Mouse (Mus musculus) heart, embryonic 13.5 days (tissue): Measurements from ENCODE around the gene Defb29. TPM values are rescaled to one million over a fixed set of nuclear protein-coding genes. Genes with fewer than 3 reads are reported as not detected.

ENCODE experiments used
- ATAC-seq: fragments of 200-750 bp; cut with Nextera tagmentation; 2 replicates; pipeline ENCODE4 v1.8.0; 2017; ENCODE audit warnings: moderate TSS enrichment; ENCODE audit not compliant: insufficient number of reproducible peaks, low FRiP score, low TSS enrichment; ENCODE audit errors: extremely low read depth
- H3K27ac ChIP-seq: fragments of 300-500 bp; sonication (generic); replicated peaks from 2 replicates; pipeline ENCODE4 v1.5.1; 2015; ENCODE audit warnings: moderate library complexity, mild to moderate bottlenecking, inconsistent platforms
- H3K27me3 ChIP-seq: fragments of 300-500 bp; sonication (generic); replicated peaks from 2 replicates; pipeline ENCODE4 v1.6.1; 2015; ENCODE audit warnings: mild to moderate bottlenecking, inconsistent platforms
- H3K36me3 ChIP-seq: fragments of 300-500 bp; sonication (generic); 2 replicates; pipeline ENCODE4 v1.6.1; 2015; ENCODE audit warnings: mild to moderate bottlenecking, inconsistent platforms
- H3K4me1 ChIP-seq: fragments of 300-500 bp; sonication (generic); 2 replicates; pipeline ENCODE4 v1.6.1; 2015; ENCODE audit warnings: inconsistent platforms
- H3K4me2 ChIP-seq: fragments of 300-500 bp; sonication (generic); 2 replicates; pipeline ENCODE4 v1.6.1; 2015; ENCODE audit warnings: inconsistent platforms, mild to moderate bottlenecking, moderate library complexity
- H3K4me3 ChIP-seq: fragments of 300-500 bp; sonication (generic); 2 replicates; pipeline ENCODE4 v1.5.1; 2015; ENCODE audit warnings: moderate library complexity, mild to moderate bottlenecking, inconsistent platforms
- H3K9ac ChIP-seq: fragments of 300-500 bp; sonication (generic); 2 replicates; pipeline ENCODE4 v1.6.1; 2015; ENCODE audit warnings: inconsistent platforms, mild to moderate bottlenecking, moderate library complexity
- H3K9me3 ChIP-seq: fragments of 300-500 bp; sonication (generic); 2 replicates; pipeline ENCODE4 v1.6.1; 2016; ENCODE audit warnings: inconsistent platforms
- WGBS: fragments of 180-500 bp; shearing (Covaris S2); methylation state at CpG from one replicate; pipeline ENCODE4 v1.1.7; 2015; ENCODE audit warnings: mixed read lengths; 5-methylcytosine and 5-hydroxymethylcytosine counted together
- polyA plus RNA-seq: library from polyadenylated mRNA; unstranded; fragments of >200 nt; fragmentation: Nextera tagmentation; extraction: Ambion mirVana; gene quantifications from 2 replicates; pipeline ENCODE4 v1.2.1, GENCODE M21; 2015

The Defb29 gene
- polyA plus RNA-seq, 1 experiment from 2014 or later, result not detected

- Histone ChIP-seq H3K4me2 (no peak overlapping the region), H3K4me1 (0 out of 2 replicates have a peak, but pooled peaks cover 3% of the 10 kb centered on the region), H3K27ac (no peak overlapping the region), H3K36me3 (no peaks in the 10 kb centered on the region), H3K27me3 (peaks cover 8% of the 10 kb centered on the region; the same call in 1 of the 2 replicates), H3K9me3 (no peaks in the 10 kb centered on the region), H3K4me3 (no peak overlapping the region), H3K9ac (no peak overlapping the region)
- ATAC-seq, result no peak
- WGBS, result 81% methylated on average over 7 of the region's 7 CpGs
Observed at GRCm38 (mm10) chr2:152556655-152557054, 16.8 kb upstream of the Defb29 start.

GRCm38 (mm10) chr2:152553774-152554423 lies 14.0 kb upstream of the Defb29 start:
- H3K4me3 ChIP-seq, result peak overlapping the region; percentile 16; the same call in 1 of the 2 replicates
- H3K4me2 ChIP-seq, result peak overlapping the region; percentile 52
- H3K9ac ChIP-seq, result 0 out of 2 replicates have a peak overlapping the region, but pooled peaks have one; percentile 47
- peaks cover 8% of the 10 kb centered on the region; the same call in 1 of the 2 replicates for H3K27me3 ChIP-seq
- ATAC-seq, result no peak
- no peaks in the 10 kb centered on the region for H3K9me3 ChIP-seq
- H3K36me3 ChIP-seq, result no peaks in the 10 kb centered on the region
- WGBS, result 10% methylated on average over 16 of the region's 16 CpGs
- H3K4me1 ChIP-seq, result 0 out of 2 replicates have a peak, but pooled peaks cover 3% of the 10 kb centered on the region
- H3K27ac ChIP-seq, result no peak overlapping the region

GRCm38 (mm10) chr2:152548124-152548523 lies 8.2 kb upstream of the Defb29 start:
- no peak overlapping the region for H3K27ac ChIP-seq
- no peak for ATAC-seq

DNA sequence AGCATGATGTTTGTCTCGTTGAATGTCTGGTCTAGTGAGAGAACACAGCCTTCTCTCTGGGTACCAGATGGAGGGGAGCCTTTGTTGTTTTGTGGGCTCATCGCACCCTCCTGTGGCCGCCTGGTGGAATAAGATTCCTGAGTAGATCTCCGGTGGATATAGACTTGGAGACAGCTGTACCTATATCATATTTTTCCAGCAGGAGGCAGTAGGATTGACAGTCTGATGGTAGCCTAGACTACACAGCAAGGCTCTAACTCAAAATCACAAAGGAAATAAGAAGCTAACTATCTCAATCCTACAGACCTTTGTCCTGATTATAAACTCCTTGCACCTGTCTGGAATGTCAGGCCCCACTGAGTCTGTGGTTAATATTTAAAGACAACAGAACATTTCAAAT lies 4.8 kb upstream of the Defb29 start:
- Histone ChIP-seq H3K27ac (no peak overlapping the region), H3K4me1 (peaks cover 8% of the 10 kb centered on the region; the same call in 1 of the 2 replicates), H3K9ac (no peak overlapping the region), H3K27me3 (no peaks in the 10 kb centered on the region), H3K4me3 (no peak overlapping the region), H3K9me3 (0 out of 2 replicates have a peak, but pooled peaks cover 4% of the 10 kb centered on the region), H3K4me2 (no peak overlapping the region), H3K36me3 (no peaks in the 10 kb centered on the region)
- ATAC-seq, result no peak
- 19% methylated on average over 4 of the region's 4 CpGs for WGBS

More at GRCm38 (mm10) chr2:152548124-152548523, 8.2 kb upstream of the Defb29 start:
- peaks cover 8% of the 10 kb centered on the region; the same call in 1 of the 2 replicates for H3K4me1 ChIP-seq
- no peak overlapping the region for H3K9ac ChIP-seq
- H3K36me3 ChIP-seq, result no peaks in the 10 kb centered on the region
- no peak overlapping the region for H3K4me3 ChIP-seq
- no peak overlapping the region for H3K4me2 ChIP-seq
- no peaks in the 10 kb centered on the region for H3K27me3 ChIP-seq
- 73% methylated on average over 5 of the region's 5 CpGs for WGBS
- H3K9me3 ChIP-seq, result no peaks in the 10 kb centered on the region

DNA sequence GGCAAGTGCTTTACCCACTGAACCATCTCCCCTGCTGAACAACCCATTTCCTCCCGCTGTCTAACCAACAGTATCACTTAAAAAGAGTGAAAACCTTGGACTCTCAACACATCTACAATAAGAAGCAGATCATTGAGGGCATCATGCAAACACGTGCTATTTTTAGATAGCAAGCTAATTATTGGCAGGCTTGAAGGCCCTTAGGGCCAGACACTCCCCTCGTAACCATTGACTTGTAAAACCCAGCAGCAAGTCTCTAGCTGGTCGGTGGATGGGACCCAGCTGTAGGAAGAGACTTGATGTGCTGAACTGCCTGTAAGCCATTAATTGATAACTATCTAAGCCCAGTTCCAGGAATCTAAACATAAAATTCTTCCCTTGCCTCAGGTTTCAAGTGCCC lies 3.6 kb upstream of the Defb29 start:
- Histone ChIP-seq H3K27ac (no peak overlapping the region), H3K9ac (no peak overlapping the region), H3K36me3 (no peaks in the 10 kb centered on the region), H3K9me3 (0 out of 2 replicates have a peak, but pooled peaks cover 4% of the 10 kb centered on the region), H3K4me3 (no peak overlapping the region), H3K4me1 (peaks cover 8% of the 10 kb centered on the region; the same call in 1 of the 2 replicates), H3K27me3 (no peaks in the 10 kb centered on the region), H3K4me2 (no peak overlapping the region)
- 55% methylated on average over 4 of the region's 4 CpGs for WGBS
- ATAC-seq, result no peak

DNA sequence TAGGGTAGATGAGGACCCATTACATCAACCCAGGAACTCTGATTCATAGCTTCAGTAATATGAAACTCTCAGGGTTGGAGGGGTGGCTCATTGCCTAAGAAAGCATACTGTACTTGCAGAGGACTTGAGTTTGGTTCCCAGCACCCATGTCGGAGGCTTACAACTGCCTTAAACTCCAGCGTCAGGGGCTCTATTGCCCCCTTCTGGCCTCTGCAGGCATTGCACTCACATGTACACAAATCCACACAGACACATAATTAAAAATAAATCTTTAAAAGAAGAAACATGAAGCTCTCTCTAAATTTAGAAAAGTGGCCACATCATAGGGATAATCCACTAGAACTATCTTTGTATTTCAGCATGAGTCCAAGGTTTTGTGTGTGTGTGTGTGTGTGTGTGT lies 3.0 kb upstream of the Defb29 start:
- H3K9me3 ChIP-seq, result 0 out of 2 replicates have a peak, but pooled peaks cover 4% of the 10 kb centered on the region
- H3K36me3 ChIP-seq, result no peaks in the 10 kb centered on the region
- H3K4me1 ChIP-seq, result peaks cover 8% of the 10 kb centered on the region; the same call in 1 of the 2 replicates
- no peak overlapping the region for H3K4me2 ChIP-seq
- no peaks in the 10 kb centered on the region for H3K27me3 ChIP-seq
- H3K27ac ChIP-seq, result no peak overlapping the region
- H3K4me3 ChIP-seq, result no peak overlapping the region
- no peak for ATAC-seq
- WGBS, result 70% methylated on average over 2 of the region's 2 CpGs
- H3K9ac ChIP-seq, result no peak overlapping the region

DNA sequence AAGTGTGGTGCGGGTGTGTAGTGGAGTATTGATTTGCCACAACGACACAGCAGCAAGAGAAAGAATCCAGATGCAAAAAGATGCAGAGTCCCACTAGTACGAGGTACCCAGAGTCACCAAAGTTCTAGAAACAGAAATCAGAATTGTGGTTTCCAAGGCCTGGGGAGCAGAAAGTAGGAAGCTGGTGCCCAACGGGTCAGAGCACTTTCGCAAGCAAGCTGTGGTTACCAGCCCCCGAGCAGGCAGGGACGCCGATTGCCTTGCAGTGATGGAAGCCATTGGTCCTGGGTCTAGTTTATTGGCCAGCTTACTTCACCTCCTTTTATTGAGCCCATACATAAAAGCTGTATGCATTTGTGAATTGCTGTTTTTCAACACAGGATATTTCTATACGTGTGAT lies 2.1 kb upstream of the Defb29 start:
- H3K4me3 ChIP-seq, result no peak overlapping the region
- H3K27ac ChIP-seq, result no peak overlapping the region
- WGBS, result 74% methylated on average over 9 of the region's 9 CpGs
- no peak overlapping the region for H3K4me2 ChIP-seq
- H3K36me3 ChIP-seq, result no peaks in the 10 kb centered on the region
- H3K9ac ChIP-seq, result no peak overlapping the region
- H3K9me3 ChIP-seq, result 0 out of 2 replicates have a peak, but pooled peaks cover 4% of the 10 kb centered on the region
- no peaks in the 10 kb centered on the region for H3K27me3 ChIP-seq
- peaks cover 8% of the 10 kb centered on the region; the same call in 1 of the 2 replicates for H3K4me1 ChIP-seq
- no peak for ATAC-seq

DNA sequence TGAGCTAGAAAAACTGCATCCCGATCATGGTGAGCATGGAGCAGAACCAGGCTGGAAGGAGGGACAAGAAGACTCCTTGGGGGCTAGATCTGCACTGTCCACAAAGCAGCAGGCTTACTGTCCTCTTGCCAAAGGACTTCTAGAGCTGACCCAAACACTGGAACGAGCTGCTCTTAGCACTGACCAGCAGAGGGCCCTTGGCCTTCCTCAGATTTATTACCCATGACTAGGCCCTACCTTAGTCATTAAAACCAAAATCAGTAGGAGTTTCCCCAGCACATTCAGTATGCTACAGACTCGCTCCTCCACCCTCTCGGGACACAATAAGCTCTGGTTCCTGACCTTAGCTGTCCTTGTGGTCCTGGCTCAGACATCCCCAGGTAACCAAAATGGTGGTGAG lies 21.9 kb downstream of the Defb29 start, which contains the start of gene Defb28:
TSS of gene Defb28 (plus strand) at position 275 of the 400 bp plus-strand sequence.
- no peaks in the 10 kb centered on the region for H3K36me3 ChIP-seq
- H3K27ac ChIP-seq, result no peak within 1 kb of the TSS
- H3K4me3 ChIP-seq, result no peak within 1 kb of the TSS
- no peak for ATAC-seq
- no peaks in the 10 kb centered on the region for H3K9me3 ChIP-seq
- H3K4me2 ChIP-seq, result no peak within 1 kb of the TSS
- no peaks in the 10 kb centered on the region for H3K27me3 ChIP-seq
- 67% methylated on average over 4 of the region's 4 CpGs for WGBS
- no peaks in the 10 kb centered on the region for H3K4me1 ChIP-seq
- H3K9ac ChIP-seq, result no peak within 1 kb of the TSS

DNA sequence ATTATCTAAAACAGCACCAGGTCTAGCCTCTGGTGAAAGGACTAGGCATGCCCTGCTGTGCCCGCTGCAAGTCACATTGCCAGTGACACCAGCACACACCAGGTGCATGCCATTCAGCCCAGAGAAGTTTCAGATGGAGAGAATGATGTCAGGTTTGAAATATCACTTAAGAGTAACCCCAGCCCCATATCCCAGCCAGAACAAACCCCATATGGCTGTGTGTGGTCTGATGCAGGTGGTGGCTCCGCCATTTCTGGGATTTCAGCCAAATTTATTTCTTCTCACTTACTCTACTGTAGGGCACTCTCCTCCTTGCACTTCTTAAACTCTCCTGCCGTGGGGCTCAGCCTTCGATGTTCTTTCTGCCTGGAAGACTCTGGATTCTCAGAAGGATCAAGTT lies 23.8 kb downstream of the Defb29 start:
- Histone ChIP-seq H3K9me3 (no peaks in the 10 kb centered on the region), H3K27me3 (no peaks in the 10 kb centered on the region), H3K9ac (no peak overlapping the region), H3K4me1 (no peaks in the 10 kb centered on the region), H3K27ac (no peak overlapping the region), H3K4me2 (no peak overlapping the region), H3K36me3 (no peaks in the 10 kb centered on the region), H3K4me3 (no peak overlapping the region)
- WGBS, result 62% methylated on average over 4 of the region's 4 CpGs
- ATAC-seq, result no peak; the same call in 1 of the 2 replicates

DNA sequence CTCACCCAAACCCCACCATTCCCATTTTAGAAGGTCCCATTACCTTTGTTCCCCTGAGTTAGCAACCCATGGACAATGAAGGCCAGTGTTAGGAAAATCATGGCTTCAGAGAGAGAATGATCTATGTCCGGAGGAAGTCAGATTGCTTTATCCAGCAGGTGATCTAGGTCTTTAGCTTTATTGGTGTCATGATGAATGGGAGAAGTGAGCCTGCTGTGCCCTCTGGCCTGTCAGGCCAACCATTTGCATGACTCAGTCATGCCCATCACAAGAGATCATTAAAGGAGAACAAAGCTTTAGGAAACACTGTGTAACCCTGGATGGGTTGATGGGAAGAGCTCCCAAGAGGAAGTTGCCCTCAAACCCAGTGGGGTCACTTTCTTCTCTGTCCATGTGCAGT lies 28.3 kb downstream of the Defb29 start, which contains the start of gene Defb26:
TSS of gene Defb26 (minus strand) at position 101 of the 400 bp plus-strand sequence.
- H3K4me1 ChIP-seq, result no peaks in the 10 kb centered on the region
- H3K36me3 ChIP-seq, result no peaks in the 10 kb centered on the region
- no peak within 1 kb of the TSS for H3K27ac ChIP-seq
- no peak within 1 kb of the TSS for H3K4me2 ChIP-seq
- WGBS, result 74% methylated on average over 1 of the region's 1 CpGs
- ATAC-seq, result no peak
- no peak within 1 kb of the TSS for H3K4me3 ChIP-seq
- no peak within 1 kb of the TSS for H3K9ac ChIP-seq
- H3K27me3 ChIP-seq, result no peaks in the 10 kb centered on the region
- no peaks in the 10 kb centered on the region for H3K9me3 ChIP-seq

DNA sequence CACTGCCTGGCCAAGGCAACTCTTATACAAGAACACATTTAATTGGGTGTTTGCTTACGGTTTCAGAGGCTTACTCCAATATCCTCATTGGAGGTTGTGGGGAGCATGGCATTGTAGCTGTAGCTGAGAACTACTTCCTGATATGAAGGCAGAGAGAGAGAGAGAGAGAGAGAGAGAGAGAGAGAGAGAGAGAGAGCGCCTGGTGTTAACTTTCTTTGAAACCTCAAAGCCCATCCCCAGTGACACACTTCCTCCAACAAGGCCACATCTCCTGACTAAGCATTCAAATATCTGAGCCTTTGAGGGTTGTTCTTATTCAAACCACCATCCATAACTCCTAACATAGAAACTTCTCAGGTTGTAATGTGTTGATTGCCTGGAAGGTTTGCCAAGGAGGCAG lies 35.9 kb downstream of the Defb29 start:
- Histone ChIP-seq H3K4me2 (no peak overlapping the region), H3K4me1 (peaks cover 10% of the 10 kb centered on the region; the same call in 1 of the 2 replicates), H3K27ac (no peak overlapping the region), H3K36me3 (no peaks in the 10 kb centered on the region), H3K9ac (no peak overlapping the region), H3K9me3 (no peaks in the 10 kb centered on the region), H3K4me3 (no peak overlapping the region), H3K27me3 (no peaks in the 10 kb centered on the region)
- ATAC-seq, result no peak
- WGBS, result 60% methylated on average over 2 of the region's 2 CpGs

GRCm38 (mm10) chr2:152500863-152501229 lies 39.1 kb downstream of the Defb29 start:
- H3K4me2 ChIP-seq, result no peak overlapping the region
- no peaks in the 10 kb centered on the region for H3K27me3 ChIP-seq
- no peak overlapping the region for H3K9ac ChIP-seq
- ATAC-seq, result no peak
- H3K9me3 ChIP-seq, result no peaks in the 10 kb centered on the region
- H3K27ac ChIP-seq, result no peak overlapping the region
- H3K4me1 ChIP-seq, result peaks cover 10% of the 10 kb centered on the region; the same call in 1 of the 2 replicates
- 69% methylated on average over 6 of the region's 6 CpGs for WGBS
- H3K36me3 ChIP-seq, result no peaks in the 10 kb centered on the region
- H3K4me3 ChIP-seq, result no peak overlapping the region
